ENCODE assay signal across 9 mouse cellular contexts in the genomic region with DNA sequence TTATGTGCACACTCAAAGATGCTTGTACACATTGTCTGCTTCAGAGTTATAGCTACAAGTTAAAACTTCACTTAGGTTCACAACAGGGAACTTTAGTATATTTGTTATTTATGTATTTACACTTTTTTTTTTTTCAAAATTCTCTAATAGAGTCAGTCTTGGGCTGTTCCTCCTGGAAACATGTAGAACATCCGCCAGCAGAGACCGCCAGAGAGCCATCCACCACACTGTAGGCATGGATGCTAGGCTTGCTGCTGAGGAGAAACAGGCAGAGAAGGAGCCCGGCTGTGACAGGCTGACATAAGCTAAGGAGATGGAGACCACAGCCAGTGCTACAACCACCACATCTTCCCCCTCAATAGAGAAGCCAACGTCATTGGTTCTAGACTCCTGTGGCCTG. TPM values are rescaled to one million over a fixed set of nuclear protein-coding genes. Genes with fewer than 3 reads are reported as not detected.
A peak's percentile ranks its signal among the peaks of the same experiment; 100 is the strongest.
DNase-seq lines count a peak whose midpoint lies in the region; ATAC-seq and TF ChIP-seq lines count a peak whose summit lies in the region.
"Had no signal": no experiment of that assay in that cellular context is flagged by ENCODE, and none has a peak within 500 bp of the region (broad histone marks: within the 10 kb centered on the region; RNA-seq: fewer than 3 reads in every experiment).

No protein-coding gene starts in this region.

- TF ChIP-seq EP300 in MEL (IDR thresholded peaks at IDR 0.05; ENCODE audit: low read depth in 1 of 2, low read length in 2 of 2), result no peak

- peak; percentile 93 for ATAC-seq in cerebellum, adult (ENCODE audit: insufficient number of reproducible peaks, low FRiP score, low TSS enrichment)
- ATAC-seq in forebrain, embryonic 16.5 days, result peak; percentile 95
- ATAC-seq in hindbrain, embryonic 12.5 days (ENCODE audit: low FRiP score), result peak; percentile 88

- no peaks in the 10 kb centered on the region for H3K4me1 ChIP-seq in MEL (ENCODE audit: control insufficient read depth in 1 of 2, insufficient read depth in 2 of 2, low read length in 2 of 2)
- peaks cover 7% of the 10 kb centered on the region for H3K4me1 ChIP-seq in forebrain, embryonic 16.5 days (replicated peaks; ENCODE audit: control insufficient read depth, insufficient read depth, low read length)
- H3K4me1 ChIP-seq in hindbrain, embryonic 12.5 days, result no peaks in the 10 kb centered on the region

- TF ChIP-seq CTCF in MEL (IDR thresholded peaks at IDR 0.05 in 2 of 3, conservative IDR thresholded peaks at IDR 0.05 in 1 of 3; ENCODE audit: control insufficient read depth in 1 of 3, insufficient read depth in 1 of 3, low read depth in 2 of 3, low read length in 3 of 3, poor library complexity in 1 of 3, severe bottlenecking in 1 of 3), result peak; percentile 82 to 96 (median 94)

- WGBS in forebrain, embryonic 16.5 days, result 4% methylated on average over 4 of the region's 4 CpGs
- 5% methylated on average over 4 of the region's 4 CpGs for WGBS in hindbrain, embryonic 12.5 days

- H3K4me2 ChIP-seq in forebrain, embryonic 16.5 days (ENCODE audit: low read length), result no peak overlapping the region
- no peak overlapping the region for H3K4me2 ChIP-seq in hindbrain, embryonic 12.5 days (replicated peaks)

- TF ChIP-seq RAD21 in MEL (IDR thresholded peaks at IDR 0.05; ENCODE audit: low read depth, low read length), result peak; percentile 100

- H3K9me3 ChIP-seq in MEL (replicated peaks; ENCODE audit: insufficient read depth, low read length), result no peaks in the 10 kb centered on the region
- H3K9me3 ChIP-seq in forebrain, embryonic 16.5 days (ENCODE audit: control insufficient read depth, low read length), result no peaks in the 10 kb centered on the region
- H3K9me3 ChIP-seq in hindbrain, embryonic 12.5 days (replicated peaks), result no peaks in the 10 kb centered on the region

- no peak for TF ChIP-seq POLR2A in MEL (IDR thresholded peaks at IDR 0.05; ENCODE audit: control insufficient read depth in 1 of 2, insufficient read depth in 1 of 2, low read depth in 1 of 2, low read length in 2 of 2, poor library complexity in 1 of 2)

- DNase-seq in MEL (ENCODE audit: low read depth, low spot score), result peak; percentile 81
- DNase-seq in layer of hippocampus, adult 9-11 months, result peak; percentile 80
- peak; percentile 85 for DNase-seq in lung, postnatal 14 days
- peak; percentile 86 for DNase-seq in retina, postnatal 1 day
- DNase-seq in thymus, postnatal 36 days, result peak; percentile 71 to 76

- no peaks in the 10 kb centered on the region for H3K36me3 ChIP-seq in MEL (ENCODE audit: control insufficient read depth in 1 of 2, insufficient read depth in 2 of 2, low read length in 2 of 2)
- no peaks in the 10 kb centered on the region for H3K36me3 ChIP-seq in forebrain, embryonic 16.5 days (ENCODE audit: control insufficient read depth, insufficient read depth)
- H3K36me3 ChIP-seq in hindbrain, embryonic 12.5 days, result no peaks in the 10 kb centered on the region

- H3K79me2 ChIP-seq in MEL (ENCODE audit: control insufficient read depth, insufficient read depth, low read length, poor library complexity), result no peaks in the 10 kb centered on the region

- H3K9ac ChIP-seq in MEL (ENCODE audit: control insufficient read depth, low read depth, low read length, poor library complexity, severe bottlenecking), result no peak overlapping the region
- no peak overlapping the region for H3K9ac ChIP-seq in forebrain, embryonic 16.5 days (replicated peaks; ENCODE audit: low read depth, low read length)
- no peak overlapping the region for H3K9ac ChIP-seq in hindbrain, embryonic 12.5 days

- no peaks in the 10 kb centered on the region for H3K27me3 ChIP-seq in MEL (ENCODE audit: control insufficient read depth in 1 of 2, insufficient read depth in 2 of 2, low read length in 2 of 2)
- no peaks in the 10 kb centered on the region for H3K27me3 ChIP-seq in forebrain, embryonic 16.5 days (replicated peaks; ENCODE audit: control insufficient read depth, insufficient read depth, low read length)
- no peaks in the 10 kb centered on the region for H3K27me3 ChIP-seq in hindbrain, embryonic 12.5 days

- H3K4me3 ChIP-seq in MEL (ENCODE audit: control insufficient read depth in 1 of 2, insufficient read depth in 1 of 2, low read depth in 2 of 2, low read length in 2 of 2), result no peak overlapping the region
- no peak overlapping the region for H3K4me3 ChIP-seq in forebrain, embryonic 16.5 days (replicated peaks; ENCODE audit: low read length)
- no peak overlapping the region for H3K4me3 ChIP-seq in hindbrain, embryonic 12.5 days
- H3K4me3 ChIP-seq: myocyte had no signal

- no peak overlapping the region for H3K27ac ChIP-seq in MEL (ENCODE audit: control insufficient read depth, low read depth, low read length)
- no peak overlapping the region for H3K27ac ChIP-seq in forebrain, embryonic 16.5 days (ENCODE audit: low read length)
- no peak overlapping the region for H3K27ac ChIP-seq in hindbrain, embryonic 12.5 days

TF ChIP-seq in MEL, 35 proteins besides CTCF, POLR2A, EP300 and RAD21:
- TF ChIP-seq ZNF384 (IDR thresholded peaks at IDR 0.05; ENCODE audit: low read depth, low read length) (peak; percentile 85), POLR2AphosphoS5 (IDR thresholded peaks at IDR 0.05; ENCODE audit: borderline replicate concordance, low read depth, low read length) (no peak), ZC3H11A (IDR thresholded peaks at IDR 0.05; ENCODE audit: low read depth, low read length) (peak; percentile 95), ZKSCAN1 (IDR thresholded peaks at IDR 0.05; ENCODE audit: low read depth, low read length) (no peak), SMC3 (IDR thresholded peaks at IDR 0.05; ENCODE audit: low read depth, low read length) (peak; percentile 98)

RNA-seq across cellular contexts. Expression of gene Rps23, which starts 44.7 kb away (rescaled TPM):
- 2,047 and 2,086 TPM in 2 replicates for total RNA-seq in MEL (2012; rRNA removed)
- polyA plus RNA-seq in MEL (2012; ENCODE audit: insufficient read depth in 1 of 2, insufficient read length in 2 of 2, low read depth in 1 of 2, low replicate concordance in 2 of 2, missing spikeins in 1 of 2), result 100 to 1,000 TPM in 1 of 2 experiments, not detected in 1; 389 TPM
- polyA plus RNA-seq in forebrain, embryonic 16.5 days (2015; fragmentation: Nextera tagmentation; extraction: Ambion mirVana), result 114 and 136 TPM in 2 replicates
- polyA plus RNA-seq in hindbrain, embryonic 12.5 days (2016; fragmentation: Nextera tagmentation; extraction: Ambion mirVana), result 178 and 201 TPM in 2 replicates
